Mouse (Mus musculus) CH12.LX (cell line): Measurements from ENCODE around the gene Nkx2-3. TPM values are rescaled to one million over a fixed set of nuclear protein-coding genes. Genes with fewer than 3 reads are reported as not detected.

ENCODE experiments used
- DNase-seq: peaks from one replicate; pipeline ENCODE4 v3.0.0-alpha.2; 2013; ENCODE audit errors: extremely low read depth
- H3K27ac ChIP-seq: 2 replicates; pipeline ENCODE4 v1.5.1; 2012; ENCODE audit warnings: low read depth, mild to moderate bottlenecking, control low read depth, moderate library complexity; ENCODE audit not compliant: insufficient read depth
- H3K27me3 ChIP-seq: replicated peaks from 2 replicates; pipeline ENCODE3; 2012; ENCODE audit warnings: inconsistent platforms
- H3K36me3 ChIP-seq, 2 experiments: replicated peaks in 1 of 2; 2 replicates each; pipeline versions ENCODE3 to v1.6.1; 2012; ENCODE audit warnings: inconsistent platforms in 1 of 2, low read length in 1 of 2, mild to moderate bottlenecking in 1 of 2, mixed read lengths in 1 of 2, moderate library complexity in 1 of 2; ENCODE audit not compliant: control insufficient read depth in 1 of 2, insufficient read depth in 1 of 2
- H3K4me1 ChIP-seq, 2 experiments: 2 replicates each; pipeline ENCODE4 v1.6.1; 2012; ENCODE audit warnings: inconsistent platforms in 1 of 2, moderate library complexity in 1 of 2; ENCODE audit not compliant: insufficient read depth in 2 of 2, control insufficient read depth in 1 of 2
- H3K4me2 ChIP-seq: 2 replicates; pipeline ENCODE4 v1.6.1; 2012; ENCODE audit warnings: low read depth, mild to moderate bottlenecking, control low read depth; ENCODE audit not compliant: poor library complexity, insufficient read depth, severe bottlenecking
- H3K4me3 ChIP-seq, 3 experiments: fragments of 150-350 bp in 1 of 3; sonication (generic) in 1 of 3; replicated peaks in 1 of 3; 2 replicates each; pipeline versions ENCODE3 to v1.5.1; 2011 to 2012; ENCODE audit warnings: low read depth in 2 of 3, low read length in 2 of 3, mild to moderate bottlenecking in 2 of 3, moderate library complexity in 2 of 3, control low read depth in 1 of 3, improper control_type of control experiment in 1 of 3, inconsistent platforms in 1 of 3, mixed read lengths in 1 of 3; ENCODE audit not compliant: poor library complexity in 1 of 3
- H3K79me2 ChIP-seq: replicated peaks from 2 replicates; pipeline ENCODE4 v1.6.1; 2012; ENCODE audit warnings: mild to moderate bottlenecking, moderate library complexity; ENCODE audit not compliant: control insufficient read depth, poor library complexity, insufficient read depth, severe bottlenecking; ENCODE audit errors: extremely low read depth
- H3K9ac ChIP-seq: 2 replicates; pipeline ENCODE4 v1.6.1; 2012; ENCODE audit warnings: low read depth, mild to moderate bottlenecking, control low read depth, moderate library complexity; ENCODE audit not compliant: insufficient read depth
- H3K9me3 ChIP-seq: replicated peaks from 2 replicates; pipeline ENCODE3; 2012; ENCODE audit warnings: low read length, inconsistent platforms, mixed read lengths
- BHLHE40 ChIP-seq: IDR thresholded peaks from 2 replicates; pipeline ENCODE4 v1.6.1; 2011; ENCODE audit warnings: mild to moderate bottlenecking, low read depth, low read length, improper control_type of control experiment
- ELF1 ChIP-seq: IDR thresholded peaks from 2 replicates; pipeline ENCODE4 v1.6.1; 2014; ENCODE audit warnings: low read depth, mild to moderate bottlenecking, inconsistent platforms, low read length, improper control_type of control experiment
- EP300 ChIP-seq: IDR thresholded peaks from 2 replicates; pipeline ENCODE4 v1.6.1; 2011; ENCODE audit warnings: low read length, improper control_type of control experiment
- HCFC1 ChIP-seq: IDR thresholded peaks from 2 replicates; pipeline ENCODE4 v1.6.1; 2012; ENCODE audit warnings: low read depth, mild to moderate bottlenecking, inconsistent platforms, low read length, improper control_type of control experiment
- MAFK ChIP-seq: IDR thresholded peaks from 2 replicates; pipeline ENCODE4 v1.6.1; 2011; ENCODE audit warnings: low read length, improper control_type of control experiment; ENCODE audit not compliant: insufficient replicate concordance
- MAZ ChIP-seq: IDR thresholded peaks from 2 replicates; pipeline ENCODE4 v1.6.1; 2012; ENCODE audit warnings: low read depth, mild to moderate bottlenecking, inconsistent platforms, low read length, improper control_type of control experiment, moderate library complexity
- MEF2A ChIP-seq: IDR thresholded peaks from 2 replicates; pipeline ENCODE4 v1.6.1; 2014; ENCODE audit warnings: low read depth, mild to moderate bottlenecking, inconsistent platforms, low read length, improper control_type of control experiment, borderline replicate concordance
- MYC ChIP-seq: IDR thresholded peaks from 2 replicates; pipeline ENCODE4 v1.6.1; 2011; ENCODE audit warnings: low read depth, mild to moderate bottlenecking, improper control_type of control experiment, low read length
- NRF1 ChIP-seq: IDR thresholded peaks from 2 replicates; pipeline ENCODE4 v1.6.1; 2014; ENCODE audit warnings: low read depth, mild to moderate bottlenecking, inconsistent platforms, low read length, improper control_type of control experiment, moderate library complexity
- POLR2A ChIP-seq: IDR thresholded peaks from 2 replicates; pipeline ENCODE4 v1.6.1; 2011; ENCODE audit warnings: low read depth, mild to moderate bottlenecking, improper control_type of control experiment, low read length
- POLR2AphosphoS2 ChIP-seq: IDR thresholded peaks from 2 replicates; pipeline ENCODE4 v1.6.1; 2011; ENCODE audit warnings: low read depth, low read length, improper control_type of control experiment
- RCOR1 ChIP-seq: conservative IDR thresholded peaks from 2 replicates; pipeline ENCODE4 v1.6.1; 2012; ENCODE audit warnings: low read depth, mild to moderate bottlenecking, inconsistent platforms, low read length, improper control_type of control experiment
- SIN3A ChIP-seq: IDR thresholded peaks from 2 replicates; pipeline ENCODE4 v1.6.1; 2012; ENCODE audit warnings: low read length, improper control_type of control experiment, inconsistent platforms
- TBP ChIP-seq: conservative IDR thresholded peaks from 2 replicates; pipeline ENCODE4 v1.6.1; 2011; ENCODE audit warnings: low read depth, low read length, improper control_type of control experiment
- TCF12 ChIP-seq: IDR thresholded peaks from 2 replicates; pipeline ENCODE4 v1.6.1; 2014; ENCODE audit warnings: low read depth, mild to moderate bottlenecking, inconsistent platforms, low read length, improper control_type of control experiment
- UBTF ChIP-seq: IDR thresholded peaks from 2 replicates; pipeline ENCODE4 v1.6.1; 2012; ENCODE audit warnings: low read depth, mild to moderate bottlenecking, inconsistent platforms, low read length, improper control_type of control experiment, moderate library complexity
- USF2 ChIP-seq: conservative IDR thresholded peaks from 2 replicates; pipeline ENCODE4 v1.6.1; 2011; ENCODE audit warnings: low read depth, low read length, improper control_type of control experiment
- dilution Hi-C: fragments of 300-500 bp; cut with MboI; formaldehyde crosslinking; loops from 2 replicates; pipeline ENCODE4 v1.14.3; 2020; ENCODE audit warnings: low sequenced_read_pairs; ENCODE audit not compliant: extremely low pct_unique_long_range_greater_than_20kb, extremely low pct_ligation_motif_present
- in situ Hi-C: fragments of 300-500 bp; cut with MboI; formaldehyde crosslinking; loops from 3 replicates; pipeline ENCODE4 v1.14.3; 2019; ENCODE audit warnings: low sequenced_read_pairs, low pct_ligation_motif_present, low pct_unique_long_range_greater_than_20kb, mixed read lengths
- polyA plus RNA-seq: library from polyadenylated mRNA; unstranded; fragments of >175 nt; gene quantifications from 2 replicates; pipeline ENCODE4 v1.2.1, GENCODE M21; 2012; ENCODE audit warnings: low read depth; ENCODE audit not compliant: insufficient read length
- total RNA-seq, 2 experiments: library from RNA; depleted of rRNA; stranded (reverse); fragments of 300-350 nt in 1 of 2; fragments of >200 nt in 1 of 2; gene quantifications; 2 replicates each; pipeline ENCODE4 v1.2.3; 2012 to 2014

The Nkx2-3 gene
- total and polyA plus RNA-seq, 3 experiments: not detected

DNA sequence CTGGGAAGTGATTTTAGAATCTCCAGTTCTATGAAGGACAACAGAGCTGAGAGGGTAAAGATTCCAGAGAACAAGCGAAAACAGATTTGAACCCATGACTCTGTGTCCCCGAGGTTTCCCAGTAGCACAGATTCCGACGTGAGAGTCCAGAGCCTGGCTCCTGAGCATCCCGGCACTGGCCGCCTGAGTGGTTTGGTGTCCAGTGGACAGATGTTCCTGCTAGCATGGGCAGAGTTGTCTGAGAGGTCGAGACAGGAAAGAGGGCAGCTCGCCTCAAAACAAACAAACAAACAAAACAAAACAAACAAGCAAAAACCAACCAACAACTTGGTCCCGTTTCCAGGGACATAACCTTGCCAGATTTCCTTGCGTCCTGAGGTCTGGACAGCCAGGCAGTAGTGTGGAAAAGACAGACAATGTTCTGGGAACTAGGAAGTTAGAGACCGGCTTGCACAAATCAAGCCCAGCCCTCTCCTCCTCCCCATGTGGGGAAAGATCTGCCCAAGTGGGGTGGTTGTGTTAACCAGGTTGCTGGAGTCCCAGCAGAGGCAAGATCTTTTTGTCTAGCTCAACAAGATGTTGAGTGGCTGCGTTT is 10.0 kb upstream of the Nkx2-3 start:
- no peak for DNase-seq
- Histone ChIP-seq H3K36me3 (no peaks in the 10 kb centered on the region), H3K4me1 (peaks cover 0 to 22% of the 10 kb centered on the region in 2 experiments; a peak in 3 of 4 replicates), H3K9me3 (no peaks in the 10 kb centered on the region), H3K79me2 (no peaks in the 10 kb centered on the region), H3K9ac (no peak overlapping the region), H3K27ac (no peak overlapping the region), H3K27me3 (no peaks in the 10 kb centered on the region), H3K4me2 (no peak overlapping the region), H3K4me3 (no peak overlapping the region)
- TF ChIP-seq MAZ (no peak), BHLHE40 (no peak), TBP (no peak), NRF1 (no peak), MAFK (no peak), MYC (no peak), UBTF (no peak), ELF1 (no peak), EP300 (no peak)
- dilution Hi-C loops (no loop called here), in situ Hi-C loops (no loop called here)

DNA sequence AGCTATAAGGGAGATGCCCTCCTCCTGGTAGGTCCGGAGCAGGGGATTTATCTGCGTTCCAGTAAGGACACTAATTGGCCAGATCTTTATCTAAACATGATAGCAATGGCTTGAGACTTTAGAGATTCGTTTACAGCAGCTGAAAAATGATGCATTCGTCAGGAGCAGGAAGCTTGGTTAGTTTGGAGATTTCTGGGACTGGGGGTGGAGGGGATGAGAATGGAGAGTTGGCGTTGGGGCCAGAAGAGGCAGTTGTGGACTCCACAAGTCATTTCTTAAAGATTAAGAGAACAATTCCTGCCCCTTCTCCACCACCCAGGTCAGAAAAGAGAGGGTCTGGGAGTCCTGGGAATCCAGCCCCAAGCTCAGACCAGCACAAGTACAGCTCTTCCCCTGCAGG is 8.6 kb upstream of the Nkx2-3 start:
- H3K9me3 ChIP-seq: no peaks in the 10 kb centered on the region
- H3K4me2 ChIP-seq: no peak overlapping the region
- H3K4me3 ChIP-seq: no peak overlapping the region
- H3K9ac ChIP-seq: no peak overlapping the region
- H3K79me2 ChIP-seq: no peaks in the 10 kb centered on the region
- in situ Hi-C loops (no loop called here), dilution Hi-C loops (no loop called here)
- no peak for DNase-seq
- H3K4me1 ChIP-seq: peaks cover 0 to 23% of the 10 kb centered on the region in 2 experiments; a peak in 3 of 4 replicates
- no peak overlapping the region for H3K27ac ChIP-seq
- TF ChIP-seq NRF1: no peak
- TF ChIP-seq MYC: no peak
- no peak for TF ChIP-seq POLR2A
- TF ChIP-seq POLR2AphosphoS2: no peak
- TF ChIP-seq RCOR1: no peak
- TF ChIP-seq HCFC1: no peak
- TF ChIP-seq MAZ: no peak
- no peak for TF ChIP-seq TCF12
- no peak for TF ChIP-seq SIN3A
- TF ChIP-seq USF2: no peak
- TF ChIP-seq MEF2A: no peak
- H3K27me3 ChIP-seq: no peaks in the 10 kb centered on the region
- no peaks in the 10 kb centered on the region for H3K36me3 ChIP-seq
